Mouse (Mus musculus): ENCODE measurements around the gene Zbtb16. TPM values are rescaled to one million over a fixed set of nuclear protein-coding genes. Genes with fewer than 3 reads are reported as not detected.
A peak's percentile ranks its signal among the peaks of the same experiment; 100 is the strongest.

The Zbtb16 gene
- total and polyA plus RNA-seq, 3 experiments: 0.04 to 0.72 TPM; not detected in 1

GRCm38 (mm10) chr9:48849531-48849930 is 13.5 kb upstream of the Zbtb16 start:
- no peaks in the 10 kb centered on the region for H3K9me3 ChIP-seq (replicated peaks; ENCODE audit: insufficient read depth, low read length)
- H3K36me3 ChIP-seq (ENCODE audit: control insufficient read depth in 1 of 2, insufficient read depth in 2 of 2, low read length in 2 of 2): no peaks in the 10 kb centered on the region
- H3K4me3 ChIP-seq (ENCODE audit: control insufficient read depth in 1 of 2, insufficient read depth in 1 of 2, low read depth in 2 of 2, low read length in 2 of 2): no peak overlapping the region
- peaks cover 0 to 3% of the 10 kb centered on the region in 2 experiments; a peak in 2 of 4 replicates for H3K27me3 ChIP-seq (ENCODE audit: control insufficient read depth in 1 of 2, insufficient read depth in 2 of 2, low read length in 2 of 2)
- no peak overlapping the region for H3K9ac ChIP-seq (ENCODE audit: control insufficient read depth, low read depth, low read length, poor library complexity, severe bottlenecking)
- no peaks in the 10 kb centered on the region for H3K79me2 ChIP-seq (ENCODE audit: control insufficient read depth, insufficient read depth, low read length, poor library complexity)
- H3K27ac ChIP-seq (ENCODE audit: control insufficient read depth, low read depth, low read length): no peak overlapping the region
- TF ChIP-seq USF2 (IDR thresholded peaks at IDR 0.05; ENCODE audit: borderline replicate concordance in 1 of 2, insufficient read depth in 1 of 2, low read depth in 1 of 2, low read length in 2 of 2): no peak
- TF ChIP-seq CHD2 (IDR thresholded peaks at IDR 0.05; ENCODE audit: low read length): no peak
- TF ChIP-seq MAFK (IDR thresholded peaks at IDR 0.05; ENCODE audit: borderline replicate concordance, low read depth, low read length): no peak
- TF ChIP-seq CHD1 (IDR thresholded peaks at IDR 0.05; ENCODE audit: low read depth, low read length): no peak
- no peak for TF ChIP-seq GABPA (IDR thresholded peaks at IDR 0.05; ENCODE audit: low read depth, low read length)
- TF ChIP-seq MAX (IDR thresholded peaks at IDR 0.05; ENCODE audit: low read length): no peak
- no peak for TF ChIP-seq E2F4 (IDR thresholded peaks at IDR 0.05; ENCODE audit: borderline replicate concordance, low read depth, low read length)
- peaks cover 0 to 2% of the 10 kb centered on the region in 2 experiments; a peak in 1 of 4 replicates for H3K4me1 ChIP-seq (ENCODE audit: control insufficient read depth in 1 of 2, insufficient read depth in 2 of 2, low read length in 2 of 2)
- no peak for DNase-seq (ENCODE audit: low read depth, low spot score)

GRCm38 (mm10) chr9:48839568-48839967 is 3.5 kb upstream of the Zbtb16 start:
- Histone ChIP-seq H3K27ac (ENCODE audit: control insufficient read depth, low read depth, low read length) (no peak overlapping the region), H3K4me1 (ENCODE audit: control insufficient read depth in 1 of 2, insufficient read depth in 2 of 2, low read length in 2 of 2) (peaks cover 2 to 14% of the 10 kb centered on the region in 2 experiments; a peak in 3 of 4 replicates), H3K4me3 (ENCODE audit: control insufficient read depth in 1 of 2, insufficient read depth in 1 of 2, low read depth in 2 of 2, low read length in 2 of 2) (no peak overlapping the region), H3K36me3 (ENCODE audit: control insufficient read depth in 1 of 2, insufficient read depth in 2 of 2, low read length in 2 of 2) (peaks cover 0 to 3% of the 10 kb centered on the region in 2 experiments; a peak in 1 of 4 replicates), H3K27me3 (ENCODE audit: control insufficient read depth in 1 of 2, insufficient read depth in 2 of 2, low read length in 2 of 2) (peaks cover 0 to 11% of the 10 kb centered on the region in 2 experiments; a peak in 2 of 4 replicates), H3K9me3 (replicated peaks; ENCODE audit: insufficient read depth, low read length) (no peaks in the 10 kb centered on the region), H3K79me2 (ENCODE audit: control insufficient read depth, insufficient read depth, low read length, poor library complexity) (no peaks in the 10 kb centered on the region), H3K9ac (ENCODE audit: control insufficient read depth, low read depth, low read length, poor library complexity, severe bottlenecking) (no peak overlapping the region)
- no peak for TF ChIP-seq CHD2 (IDR thresholded peaks at IDR 0.05; ENCODE audit: low read length)
- no peak for DNase-seq (ENCODE audit: low read depth, low spot score)

GRCm38 (mm10) chr9:48838346-48838745 is 2.3 kb upstream of the Zbtb16 start:
- H3K4me3 ChIP-seq (ENCODE audit: control insufficient read depth in 1 of 2, insufficient read depth in 1 of 2, low read depth in 2 of 2, low read length in 2 of 2): no peak overlapping the region
- peaks cover 0 to 3% of the 10 kb centered on the region in 2 experiments; a peak in 1 of 4 replicates for H3K36me3 ChIP-seq (ENCODE audit: control insufficient read depth in 1 of 2, insufficient read depth in 2 of 2, low read length in 2 of 2)
- no peak for TF ChIP-seq GABPA (IDR thresholded peaks at IDR 0.05; ENCODE audit: low read depth, low read length)
- TF ChIP-seq KAT2A (conservative IDR thresholded peaks at IDR 0.05; ENCODE audit: low read depth, low read length): no peak
- TF ChIP-seq CHD2 (IDR thresholded peaks at IDR 0.05; ENCODE audit: low read length): no peak
- no peak for TF ChIP-seq TAL1 (IDR thresholded peaks at IDR 0.05; ENCODE audit: low read length)
- no peak for TF ChIP-seq USF2 (IDR thresholded peaks at IDR 0.05; ENCODE audit: borderline replicate concordance in 1 of 2, insufficient read depth in 1 of 2, low read depth in 1 of 2, low read length in 2 of 2)
- TF ChIP-seq CTCF (IDR thresholded peaks at IDR 0.05 in 2 of 3, conservative IDR thresholded peaks at IDR 0.05 in 1 of 3; ENCODE audit: control insufficient read depth in 1 of 3, insufficient read depth in 1 of 3, low read depth in 2 of 3, low read length in 3 of 3, poor library complexity in 1 of 3, severe bottlenecking in 1 of 3): no peak
- TF ChIP-seq EP300 (IDR thresholded peaks at IDR 0.05; ENCODE audit: low read depth in 1 of 2, low read length in 2 of 2): peak; percentile 36 to 37; a peak in 2 of 4 replicates
- TF ChIP-seq POLR2AphosphoS5 (IDR thresholded peaks at IDR 0.05; ENCODE audit: borderline replicate concordance, low read depth, low read length): no peak
- TF ChIP-seq HCFC1 (IDR thresholded peaks at IDR 0.05; ENCODE audit: low read depth, low read length): no peak
- TF ChIP-seq TBP (IDR thresholded peaks at IDR 0.05; ENCODE audit: low read depth, low read length): no peak
- no peak for TF ChIP-seq MXI1 (IDR thresholded peaks at IDR 0.05; ENCODE audit: low read depth, low read length)
- TF ChIP-seq NRF1 (IDR thresholded peaks at IDR 0.05; ENCODE audit: insufficient read depth, low read depth, low read length, poor library complexity, severe bottlenecking): no peak
- TF ChIP-seq MYB (IDR thresholded peaks at IDR 0.05; ENCODE audit: low read depth, low read length): no peak
- TF ChIP-seq ETS1 (IDR thresholded peaks at IDR 0.05; ENCODE audit: low read depth, low read length): no peak
- TF ChIP-seq SIN3A (IDR thresholded peaks at IDR 0.05; ENCODE audit: low read length): no peak
- TF ChIP-seq JUND (IDR thresholded peaks at IDR 0.05; ENCODE audit: low read depth, low read length): no peak
- TF ChIP-seq MYC (IDR thresholded peaks at IDR 0.05; ENCODE audit: low read depth, low read length): no peak
- TF ChIP-seq USF1 (IDR thresholded peaks at IDR 0.05; ENCODE audit: low read depth, low read length): no peak
- peak; percentile 53; the same call in 1 of the 2 replicates for TF ChIP-seq GATA1 (IDR thresholded peaks at IDR 0.05; ENCODE audit: low read depth, low read length)
- TF ChIP-seq RCOR1 (IDR thresholded peaks at IDR 0.05; ENCODE audit: low read depth, low read length): peak; percentile 27; the same call in 1 of the 2 replicates
- TF ChIP-seq E2F4 (IDR thresholded peaks at IDR 0.05; ENCODE audit: borderline replicate concordance, low read depth, low read length): no peak
- no peak for TF ChIP-seq MAFK (IDR thresholded peaks at IDR 0.05; ENCODE audit: borderline replicate concordance, low read depth, low read length)

More at GRCm38 (mm10) chr9:48838346-48838745, 2.3 kb upstream of the Zbtb16 start:
- H3K79me2 ChIP-seq (ENCODE audit: control insufficient read depth, insufficient read depth, low read length, poor library complexity): no peaks in the 10 kb centered on the region
- peaks cover 2 to 14% of the 10 kb centered on the region in 2 experiments; a peak in 3 of 4 replicates for H3K4me1 ChIP-seq (ENCODE audit: control insufficient read depth in 1 of 2, insufficient read depth in 2 of 2, low read length in 2 of 2)
- DNase-seq (ENCODE audit: low read depth, low spot score): peak; percentile 32
- H3K9me3 ChIP-seq (replicated peaks; ENCODE audit: insufficient read depth, low read length): no peaks in the 10 kb centered on the region
- no peak overlapping the region for H3K9ac ChIP-seq (ENCODE audit: control insufficient read depth, low read depth, low read length, poor library complexity, severe bottlenecking)
- H3K27me3 ChIP-seq (ENCODE audit: control insufficient read depth in 1 of 2, insufficient read depth in 2 of 2, low read length in 2 of 2): peaks cover 0 to 9% of the 10 kb centered on the region in 2 experiments; a peak in 2 of 4 replicates
- no peak overlapping the region for H3K27ac ChIP-seq (ENCODE audit: control insufficient read depth, low read depth, low read length)
